Mouse (Mus musculus) urinary bladder, postnatal 4 days (tissue): ENCODE results near the gene Pcsk6.

Experiments used
- DNase-seq, 2 experiments: peaks; one replicate each; pipeline ENCODE4 v3.0.0; 2021 to 2022; ENCODE audit warnings: low spot score in 2 of 2

Gene Pcsk6

GRCm38 (mm10) chr7:65880666-65881289 is 19.2 kb downstream of the Pcsk6 start:
- DNase-seq, result no peak

- DNase-seq, result no peak
Measured at GRCm38 (mm10) chr7:65881290-65881688, 19.8 kb downstream of the Pcsk6 start.

GRCm38 (mm10) chr7:65884928-65885327 is 23.4 kb downstream of the Pcsk6 start:
- no peak for DNase-seq

GRCm38 (mm10) chr7:65885819-65886218 is 24.3 kb downstream of the Pcsk6 start:
- no peak for DNase-seq

GRCm38 (mm10) chr7:65891831-65892230 is 30.3 kb downstream of the Pcsk6 start:
- no peak for DNase-seq

GRCm38 (mm10) chr7:65892264-65892828 is 30.8 kb downstream of the Pcsk6 start:
- DNase-seq, result no peak

- no peak for DNase-seq
Measured at GRCm38 (mm10) chr7:65893546-65893945, 32.0 kb downstream of the Pcsk6 start.

- no peak for DNase-seq
Measured at GRCm38 (mm10) chr7:65895262-65895661, 33.7 kb downstream of the Pcsk6 start.

- DNase-seq, result no peak
Measured at GRCm38 (mm10) chr7:65901231-65901630, 39.7 kb downstream of the Pcsk6 start.

- DNase-seq, result peak in 1 of 2 experiments; percentile 77
Measured at GRCm38 (mm10) chr7:65902471-65903180, 41.1 kb downstream of the Pcsk6 start.

GRCm38 (mm10) chr7:65903456-65903855 is 41.9 kb downstream of the Pcsk6 start:
- no peak for DNase-seq

GRCm38 (mm10) chr7:65906528-65907272 is 45.2 kb downstream of the Pcsk6 start:
- DNase-seq, result no peak

- no peak for DNase-seq
Measured at GRCm38 (mm10) chr7:65909343-65910127, 48.0 kb downstream of the Pcsk6 start.

- DNase-seq, result no peak
Measured at GRCm38 (mm10) chr7:65913088-65913610, 51.6 kb downstream of the Pcsk6 start.

GRCm38 (mm10) chr7:65914761-65915301 is 53.3 kb downstream of the Pcsk6 start:
- DNase-seq, result no peak

GRCm38 (mm10) chr7:65915821-65916220 is 54.3 kb downstream of the Pcsk6 start:
- no peak for DNase-seq

- no peak for DNase-seq
Measured at GRCm38 (mm10) chr7:65916566-65916965, 55.0 kb downstream of the Pcsk6 start.

GRCm38 (mm10) chr7:65918431-65918830 is 56.9 kb downstream of the Pcsk6 start:
- no peak for DNase-seq

GRCm38 (mm10) chr7:65929398-65929797 is 67.9 kb downstream of the Pcsk6 start:
- DNase-seq, result no peak

GRCm38 (mm10) chr7:65930478-65930877 is 68.9 kb downstream of the Pcsk6 start:
- no peak for DNase-seq
